Mouse (Mus musculus) activated CD4-positive, CD25-positive, alpha-beta regulatory T cell, adult 4 months (primary cell): Measurements from ENCODE around the gene Eya2. TPM values are rescaled to one million over a fixed set of nuclear protein-coding genes. Genes with fewer than 3 reads are reported as not detected.
"Not testable (repeated sequence)": the region's sequence is repeated elsewhere in the genome, so short reads cannot be mapped to it uniquely, and the experiment has no call there.

Source experiments
- ATAC-seq: one replicate; pipeline ENCODE4 v1.8.0; 2017
- polyA plus RNA-seq, 2 experiments: library from polyadenylated mRNA; unstranded; fragments of 100-300 nt; shearing (Covaris generic); gene quantifications; one replicate each; pipeline ENCODE4 v1.2.1; 2017

The Eya2 gene
- polyA plus RNA-seq, 2 experiments from 2014 or later = 4.7 to 8.1 TPM

DNA sequence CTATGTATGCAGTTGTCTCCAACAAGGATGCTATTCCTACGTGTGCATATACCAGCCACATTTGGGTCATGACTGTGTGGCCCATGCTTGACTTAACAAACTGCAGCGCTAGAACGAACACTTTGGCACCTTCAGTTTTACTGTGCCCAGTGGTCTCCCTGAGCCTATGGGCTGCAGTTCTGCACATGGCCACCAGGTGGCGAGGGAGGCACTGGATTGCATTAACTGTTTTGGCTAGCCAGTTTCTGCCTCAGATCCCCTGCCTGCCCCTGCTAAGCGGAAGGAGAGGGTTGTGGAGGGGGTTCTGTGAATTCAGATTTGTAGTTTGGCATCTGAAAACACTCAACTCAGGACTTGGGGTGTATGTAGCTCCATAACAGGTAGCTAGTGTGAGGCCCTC, 187.5 kb downstream of the Eya2 start:
- ATAC-seq = no peak

DNA sequence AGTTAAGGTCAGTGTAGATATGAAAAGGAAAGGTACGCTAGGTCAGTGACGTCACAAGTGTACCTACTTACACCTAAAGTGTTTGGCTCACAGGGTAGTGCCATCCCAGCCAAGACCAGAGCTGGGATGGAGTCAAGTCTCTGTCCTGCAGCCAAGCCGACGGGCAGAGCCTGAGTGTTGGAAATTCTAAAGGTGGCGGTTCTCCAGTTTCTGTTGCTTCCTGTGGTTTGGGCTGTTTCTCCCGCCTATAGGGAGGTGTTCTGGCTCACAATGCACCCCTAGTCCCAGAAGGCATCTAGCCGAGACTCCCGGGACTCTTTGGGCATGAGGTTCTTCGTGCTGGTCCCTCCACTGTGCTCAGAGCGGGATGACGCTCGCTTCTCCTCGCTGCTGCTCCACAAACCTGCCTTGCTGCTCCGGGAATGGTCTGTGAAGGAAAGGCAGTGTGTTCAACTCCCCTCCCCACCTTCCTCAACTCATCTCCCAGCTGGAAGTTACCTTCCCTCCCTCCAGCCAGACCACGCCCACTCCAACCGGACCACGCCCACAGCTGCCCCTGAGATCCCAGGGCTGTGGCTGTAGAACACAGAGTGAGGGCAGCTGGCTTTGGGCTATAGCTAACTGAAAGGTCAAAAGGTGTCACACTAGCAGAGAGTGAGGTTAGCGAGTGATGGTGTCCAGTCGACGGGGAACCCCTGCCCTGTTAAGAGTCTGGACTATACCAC, 190.6 kb downstream of the Eya2 start:
- ATAC-seq = no peak

DNA sequence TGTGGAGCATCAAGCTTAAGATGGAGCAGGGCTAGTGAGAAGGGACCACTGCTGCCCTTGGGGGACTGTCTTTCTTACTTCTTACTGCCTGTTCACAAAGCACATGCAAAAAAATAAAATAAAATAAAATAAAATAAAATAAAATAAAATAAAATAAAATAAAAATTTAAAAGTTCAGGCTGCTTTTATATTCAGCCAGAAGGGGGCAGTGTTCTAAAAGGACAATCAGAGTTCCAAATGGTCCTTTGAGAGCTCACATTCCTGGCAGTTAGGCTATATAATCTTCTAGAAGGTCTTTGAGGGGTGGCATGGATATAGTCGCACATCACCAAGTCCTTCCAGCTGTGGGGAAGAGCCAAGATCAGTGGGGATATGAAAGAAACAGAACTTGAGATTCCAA, 191.6 kb downstream of the Eya2 start:
- no peak for ATAC-seq

DNA sequence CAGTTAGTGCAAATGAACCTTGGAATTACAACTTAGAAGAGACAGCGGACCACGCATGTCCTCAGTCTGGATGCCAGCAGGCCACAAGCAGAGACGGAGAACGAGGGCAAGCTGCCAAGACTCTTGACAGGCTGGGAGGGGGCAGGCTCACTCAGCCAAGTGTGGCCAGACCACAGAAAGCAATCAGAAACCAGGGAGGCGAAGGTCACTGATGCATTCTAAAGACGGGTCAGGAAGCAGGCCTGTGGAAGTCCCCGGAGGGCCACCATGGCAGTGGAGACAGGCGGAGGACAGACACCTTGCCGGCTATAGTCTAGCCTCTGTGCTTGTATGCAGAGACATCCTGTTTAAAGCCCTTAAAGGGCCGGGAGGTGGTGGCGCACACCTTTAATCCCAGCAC, 193.2 kb downstream of the Eya2 start:
- no peak for ATAC-seq

DNA sequence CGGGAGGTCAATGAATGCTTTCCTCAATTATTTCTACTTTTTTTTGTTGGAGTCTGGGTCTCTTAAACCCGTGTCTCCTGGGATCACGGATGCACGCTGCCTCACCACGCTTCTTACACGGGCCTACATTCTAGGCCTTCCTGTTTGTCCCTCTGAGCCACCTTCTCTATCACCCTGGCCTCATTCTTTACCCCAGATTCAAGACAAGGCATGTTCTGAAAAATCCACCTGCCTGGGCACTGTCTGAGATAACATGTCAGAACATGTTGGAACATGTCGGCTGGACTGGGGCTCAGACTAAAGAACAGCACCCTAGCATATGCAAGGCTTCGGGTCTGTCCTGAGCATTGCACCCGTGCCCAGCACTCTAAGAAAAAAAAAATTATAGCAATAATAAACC, 194.0 kb downstream of the Eya2 start:
- no peak for ATAC-seq

DNA sequence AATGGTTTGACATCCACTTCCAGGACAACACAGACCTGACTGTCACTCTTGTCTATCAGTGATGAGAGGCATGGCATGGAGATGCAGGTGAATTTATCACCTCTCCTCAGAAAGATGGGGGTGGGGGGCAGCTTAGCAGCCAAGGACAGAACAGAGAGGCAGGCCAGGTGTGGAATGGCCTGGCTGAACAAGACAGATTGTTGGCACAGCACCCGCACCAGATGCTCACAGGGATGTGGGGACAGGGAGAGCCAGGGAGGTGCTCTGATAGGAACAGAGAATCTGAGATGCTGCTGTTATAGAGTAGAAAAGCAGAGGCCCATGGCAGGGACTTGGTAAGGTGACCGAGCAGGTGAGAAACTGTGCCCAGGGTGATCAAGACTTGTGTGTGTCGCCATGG, 194.8 kb downstream of the Eya2 start:
- no peak for ATAC-seq

DNA sequence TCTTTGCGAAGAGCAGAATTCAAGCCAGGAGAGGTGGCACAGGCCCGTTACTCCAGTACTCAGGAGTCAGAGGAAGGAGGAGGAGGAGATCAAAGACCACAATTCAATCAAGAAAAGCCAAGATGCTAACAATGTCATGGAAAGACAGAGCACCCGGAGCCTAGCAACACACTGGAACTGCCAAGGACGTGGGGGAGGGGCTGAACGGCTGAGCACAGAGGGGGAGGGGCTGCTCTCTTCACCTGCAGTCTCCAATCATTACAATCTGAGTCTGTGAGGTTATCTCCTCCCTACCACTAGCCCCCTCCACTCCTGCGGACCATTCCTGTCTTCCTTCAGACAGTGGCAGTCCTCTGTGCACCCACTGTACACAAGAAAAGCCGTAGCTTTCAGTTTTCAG, 196.2 kb downstream of the Eya2 start:
- no peak for ATAC-seq

DNA sequence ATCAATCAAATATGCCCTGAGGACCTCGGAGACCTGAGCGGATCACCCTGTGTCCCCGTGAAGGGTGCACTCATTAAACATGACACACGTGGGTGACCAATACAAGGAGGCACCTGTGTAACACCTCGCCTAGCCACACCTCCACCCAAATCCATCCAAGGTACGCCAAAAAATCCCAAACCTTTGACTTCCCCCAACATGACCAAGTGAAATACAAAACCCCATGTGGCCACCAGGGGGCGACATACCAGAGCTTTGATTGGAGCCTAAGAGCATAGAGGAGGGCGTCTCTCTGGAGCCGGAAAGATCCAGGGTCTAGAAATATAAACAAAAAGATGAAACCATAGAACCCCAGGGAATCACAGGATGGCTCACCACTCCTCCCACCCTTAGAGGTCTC, 196.8 kb downstream of the Eya2 start:
- ATAC-seq = no peak

DNA sequence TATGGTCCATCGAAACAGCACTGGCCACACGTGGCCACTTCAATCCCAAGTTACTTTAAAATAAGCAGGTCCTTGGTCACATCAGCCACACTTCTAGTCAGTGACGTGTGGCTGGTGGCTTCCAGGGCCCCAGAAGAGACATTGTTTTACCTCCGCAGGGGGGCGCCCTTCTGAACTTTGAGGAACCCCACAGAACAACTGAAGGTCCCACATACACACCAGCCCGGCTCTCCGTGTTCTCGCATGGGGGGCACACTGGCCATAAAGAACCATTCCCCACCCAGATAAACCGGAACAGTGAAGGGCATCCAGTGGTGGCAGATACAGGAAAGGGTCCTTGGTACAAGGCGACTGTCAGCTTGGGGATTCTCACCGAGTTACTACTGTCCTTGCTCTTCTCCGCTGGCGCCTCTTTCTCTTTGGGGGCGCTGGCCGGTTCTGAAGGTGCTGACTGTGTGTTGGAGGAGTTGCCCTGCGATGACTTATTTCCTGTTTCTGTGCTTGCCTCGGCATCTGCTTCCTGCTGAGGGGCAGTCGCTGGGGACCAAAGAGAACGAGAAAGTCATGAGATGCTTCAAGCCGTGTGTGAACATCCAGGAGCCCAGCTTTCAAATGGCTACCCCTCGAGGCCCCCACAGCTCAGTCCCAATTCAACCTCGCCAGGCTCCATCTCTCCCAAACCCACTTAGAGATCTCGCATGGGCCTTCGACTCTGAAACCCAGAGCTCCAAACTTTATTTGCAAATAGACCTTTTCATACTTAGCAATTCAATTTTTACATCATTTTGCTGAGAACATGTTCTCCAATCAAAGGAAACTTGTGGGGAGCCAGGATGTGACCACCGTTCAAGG, 197.8 kb downstream of the Eya2 start:
- peak; percentile 65 for ATAC-seq

DNA sequence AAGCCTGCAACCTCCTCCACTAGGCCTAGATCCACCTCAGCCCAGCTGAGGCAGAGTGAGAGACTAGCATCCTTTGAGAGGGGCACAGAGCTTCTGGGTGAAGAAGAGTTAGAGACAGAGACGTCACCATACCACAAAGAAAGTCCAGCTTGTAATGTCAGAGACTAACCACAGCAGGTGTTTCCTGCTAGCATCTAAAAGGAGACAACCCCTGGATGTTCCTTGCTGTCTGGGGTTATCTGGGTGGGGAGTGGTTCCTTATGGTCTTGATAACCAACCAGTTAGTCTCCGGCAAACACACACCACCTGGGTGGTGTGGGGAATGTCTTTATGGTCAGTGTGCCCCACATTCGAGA, 198.4 kb downstream of the Eya2 start:
- ATAC-seq = peak; percentile 86

DNA sequence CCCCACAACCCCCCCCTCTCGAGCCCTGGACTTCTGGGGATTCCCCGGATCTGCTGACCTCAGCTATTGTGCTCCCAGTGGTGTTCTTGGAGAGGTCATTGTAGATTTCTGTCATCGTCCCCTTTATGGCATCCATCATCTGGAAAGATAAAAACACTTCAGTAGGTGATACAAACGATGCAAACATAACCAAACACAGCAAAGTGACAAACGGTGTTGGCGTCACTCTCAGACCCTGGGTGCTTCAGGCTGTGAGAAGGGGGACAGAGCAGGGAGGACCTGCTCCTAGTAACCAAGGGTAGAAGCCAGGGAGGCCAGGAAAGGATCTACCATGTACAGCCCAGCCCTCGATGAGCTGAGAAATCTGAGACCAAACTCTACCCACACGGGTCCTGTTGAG, 203.0 kb downstream of the Eya2 start:
- no peak for ATAC-seq

DNA sequence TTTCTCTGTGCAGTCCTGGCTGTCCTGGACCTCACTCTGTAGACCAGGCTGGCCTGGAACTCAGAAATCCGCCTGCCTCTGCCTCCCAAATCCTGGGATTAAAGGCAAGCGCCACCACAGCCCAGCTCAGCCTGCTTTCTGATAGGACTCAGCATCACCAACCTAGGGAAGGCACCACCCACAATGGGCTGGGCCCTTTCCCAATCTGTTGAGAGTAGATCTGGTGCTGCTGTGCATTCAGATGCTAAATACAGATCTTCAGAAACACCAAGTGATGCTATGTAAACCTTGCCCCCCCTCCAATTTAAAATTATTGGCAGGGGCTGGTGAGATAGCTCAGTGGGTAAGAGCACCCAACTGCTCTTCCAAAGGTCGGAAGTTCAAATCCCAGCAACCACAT, 205.3 kb downstream of the Eya2 start:
- ATAC-seq = not testable (repeated sequence)

DNA sequence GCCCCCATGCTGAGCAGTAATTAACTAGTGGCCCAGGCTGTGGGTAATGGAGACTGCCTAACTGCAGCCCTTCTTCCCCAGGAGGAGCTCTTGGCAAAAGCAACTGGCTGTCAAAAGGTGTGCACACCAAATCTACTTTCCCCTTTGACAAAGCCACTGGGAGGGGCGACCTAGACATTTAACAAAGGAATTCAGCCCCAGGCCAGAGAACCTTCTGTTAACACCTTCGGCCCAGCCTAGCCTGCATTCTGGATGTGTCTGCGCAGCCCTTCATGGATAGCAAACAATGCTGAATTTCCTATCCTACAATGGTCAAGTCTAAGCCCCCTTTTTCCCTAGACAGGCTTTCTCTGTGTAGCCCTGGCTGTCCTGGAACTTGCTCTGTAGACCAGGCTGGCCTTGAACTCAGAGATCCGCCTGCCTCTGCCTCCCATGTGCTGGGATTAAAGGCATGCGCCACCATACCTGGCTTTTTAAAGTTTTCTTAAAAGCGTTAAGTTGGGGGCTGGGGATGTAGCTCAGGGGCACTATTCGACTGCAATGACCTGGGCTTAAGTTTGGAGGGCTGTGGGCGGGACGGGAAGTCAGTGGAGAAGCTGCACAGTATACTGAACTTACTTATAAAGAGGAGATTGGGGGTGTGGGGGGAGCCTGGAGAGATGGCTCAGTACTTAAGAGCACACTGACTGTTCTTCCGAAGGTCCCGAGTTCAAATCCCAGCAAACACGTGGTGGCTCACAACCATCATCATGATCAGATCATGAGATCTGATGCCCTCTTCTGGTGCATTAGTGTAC, 213.5 kb downstream of the Eya2 start:
- ATAC-seq = no peak

DNA sequence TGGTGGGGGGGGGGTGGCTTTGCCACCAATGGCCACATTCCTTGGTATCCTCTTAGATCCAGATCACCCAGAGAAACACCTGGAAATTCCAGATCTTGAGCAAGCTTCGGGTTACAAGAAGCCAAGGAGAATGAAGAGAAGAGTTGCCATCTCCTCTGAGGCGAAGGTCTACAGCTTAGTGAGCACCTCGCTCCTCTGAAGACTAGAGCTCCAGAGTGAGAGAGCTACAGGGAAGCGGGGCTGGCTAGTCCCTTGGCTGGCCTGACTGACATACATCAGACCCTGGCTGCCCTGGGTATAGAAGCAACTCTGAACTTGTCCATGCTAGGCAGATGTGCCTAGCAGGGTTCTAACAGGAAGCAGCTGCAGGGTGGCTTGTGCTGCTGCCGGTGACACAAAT, 214.3 kb downstream of the Eya2 start:
- ATAC-seq = no peak

DNA sequence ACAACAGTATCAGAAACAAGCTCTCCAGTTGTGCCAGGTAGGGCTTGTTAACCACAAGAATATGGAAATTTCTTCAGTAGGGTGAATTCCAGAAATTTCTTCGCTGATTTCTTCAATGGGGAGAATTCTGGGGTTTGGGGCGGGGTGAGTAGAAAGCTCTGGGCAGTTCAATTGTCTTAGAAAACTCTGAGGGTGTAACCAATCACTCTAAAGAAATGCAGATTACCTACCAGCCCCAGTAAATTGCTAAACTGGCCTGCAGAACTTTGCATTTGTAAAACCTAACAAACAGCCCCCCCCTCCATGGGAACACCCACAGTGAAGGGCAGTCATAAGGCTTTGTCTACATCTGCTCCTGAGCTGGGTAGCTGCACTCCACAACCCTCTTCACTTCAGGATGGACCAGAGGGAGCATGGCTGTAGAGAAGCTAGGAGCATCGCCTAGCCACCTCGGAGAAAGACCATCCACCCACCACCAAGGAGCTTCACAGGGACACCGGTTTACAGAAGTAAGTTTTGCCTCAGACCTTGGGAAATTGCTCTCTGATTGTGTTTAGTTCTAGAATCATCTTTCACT, 215.2 kb downstream of the Eya2 start:
- ATAC-seq = no peak

DNA sequence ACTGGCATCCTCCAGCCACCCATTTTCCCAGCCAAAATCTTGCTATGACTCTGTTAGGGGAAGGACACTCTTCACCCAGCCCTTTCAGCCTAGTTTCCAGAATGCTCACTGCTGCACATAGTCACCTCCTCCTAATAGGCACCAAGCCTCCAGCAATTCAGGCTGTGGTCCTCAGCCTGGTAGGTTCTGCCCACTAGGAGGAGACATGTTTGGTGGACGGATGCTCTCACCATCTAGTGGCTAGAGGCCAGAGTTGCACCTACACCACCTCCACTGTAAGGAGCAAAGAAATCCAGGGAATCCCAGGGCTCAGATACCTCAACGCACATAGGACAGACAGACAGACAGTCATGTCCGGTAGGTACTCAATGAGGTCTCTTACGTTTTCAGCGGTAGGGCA, 216.7 kb downstream of the Eya2 start:
- no peak for ATAC-seq

DNA sequence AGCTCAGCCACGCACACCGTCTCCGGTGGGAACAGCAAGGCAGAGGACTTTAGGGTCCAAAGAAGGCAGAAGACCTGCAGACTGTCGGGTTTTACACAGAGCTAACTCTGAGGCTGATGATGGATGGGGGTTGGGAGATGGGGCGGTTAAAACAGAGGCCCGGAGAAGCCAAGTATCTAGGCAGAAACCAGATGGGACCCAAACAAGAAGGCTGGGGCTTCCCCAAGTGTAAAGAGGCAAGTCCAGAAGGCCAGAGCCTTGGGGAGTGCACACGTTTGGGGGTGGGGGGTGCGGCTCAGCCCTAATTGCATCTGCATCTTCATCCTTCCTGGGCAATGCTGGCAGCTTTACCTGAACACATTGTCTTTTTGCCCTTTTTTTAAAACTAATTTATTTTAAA, 218.1 kb downstream of the Eya2 start:
- ATAC-seq = no peak

DNA sequence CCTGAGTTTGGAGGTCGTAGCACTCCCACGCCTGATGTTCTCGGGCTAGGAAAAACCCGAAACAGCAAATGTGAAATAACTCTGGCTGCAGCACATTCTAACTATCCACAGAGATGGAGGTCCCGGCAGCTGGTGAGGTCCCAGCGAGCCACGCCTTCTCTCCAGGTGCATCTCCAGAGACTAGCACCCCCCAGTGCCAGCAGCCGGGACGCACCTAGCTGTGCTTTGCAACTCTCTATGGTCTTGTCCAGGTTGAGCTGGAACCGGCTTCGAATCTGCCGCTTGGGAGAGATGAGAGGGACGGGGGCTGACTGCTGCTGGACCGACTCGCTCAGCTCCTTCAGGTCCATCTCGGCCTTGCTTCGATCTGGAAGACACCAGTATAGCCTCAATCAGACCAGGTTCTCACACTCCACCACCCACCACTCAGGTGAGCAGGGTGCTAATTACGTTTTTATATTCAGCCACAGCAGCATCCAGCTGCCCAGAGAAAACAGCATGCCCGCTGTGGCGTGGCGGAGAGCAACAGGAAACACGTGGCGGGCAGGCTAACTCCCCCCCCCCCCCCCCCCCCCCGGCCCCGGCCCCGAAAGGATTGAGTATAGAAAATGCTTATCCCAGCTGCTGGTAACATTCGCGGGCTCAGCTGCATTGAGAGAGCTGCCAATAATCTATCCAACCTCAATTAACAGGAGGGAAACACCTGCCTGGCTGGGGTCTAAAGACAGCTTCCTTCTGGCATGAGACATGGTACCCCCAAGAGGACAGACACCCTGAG, 220.5 kb downstream of the Eya2 start:
- no peak for ATAC-seq

DNA sequence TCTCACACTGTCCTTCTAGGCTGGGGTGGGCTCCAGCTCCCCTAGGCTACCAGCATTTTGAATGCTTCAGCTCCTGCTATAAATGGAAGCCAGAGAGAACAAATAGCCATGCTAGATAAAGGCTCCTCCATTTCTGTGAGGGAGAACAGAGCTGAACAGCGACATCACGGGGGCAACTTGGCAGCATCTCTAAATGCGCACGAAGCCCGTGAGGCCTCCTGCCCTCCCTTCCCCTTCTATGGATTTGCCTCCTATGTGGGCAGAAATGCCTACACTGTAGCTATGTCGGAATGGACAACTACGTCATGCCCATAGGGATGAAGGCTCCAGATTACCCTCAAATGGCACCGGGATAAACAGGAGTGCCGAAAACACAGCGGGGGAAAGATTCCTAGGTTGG, 222.6 kb downstream of the Eya2 start:
- no peak for ATAC-seq

DNA sequence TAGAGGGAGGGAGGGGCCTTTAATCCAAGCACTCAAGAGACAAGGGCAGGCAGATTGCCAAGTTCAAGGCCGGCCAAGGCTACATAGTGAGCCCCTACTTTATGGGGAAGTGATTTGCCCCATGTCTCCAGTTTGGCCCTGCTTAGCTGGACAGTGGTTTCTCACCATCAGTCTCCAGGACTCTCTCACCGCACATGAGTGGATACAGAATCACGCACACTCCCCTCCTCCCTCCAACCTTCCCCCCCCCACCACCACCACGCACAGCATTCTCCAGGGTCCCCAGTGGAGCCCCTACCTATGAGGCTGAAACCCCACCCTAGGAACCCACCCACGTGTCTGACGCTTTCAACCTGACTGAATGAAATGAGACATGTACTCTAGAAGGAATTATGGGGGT, 223.7 kb downstream of the Eya2 start:
- ATAC-seq = no peak

DNA sequence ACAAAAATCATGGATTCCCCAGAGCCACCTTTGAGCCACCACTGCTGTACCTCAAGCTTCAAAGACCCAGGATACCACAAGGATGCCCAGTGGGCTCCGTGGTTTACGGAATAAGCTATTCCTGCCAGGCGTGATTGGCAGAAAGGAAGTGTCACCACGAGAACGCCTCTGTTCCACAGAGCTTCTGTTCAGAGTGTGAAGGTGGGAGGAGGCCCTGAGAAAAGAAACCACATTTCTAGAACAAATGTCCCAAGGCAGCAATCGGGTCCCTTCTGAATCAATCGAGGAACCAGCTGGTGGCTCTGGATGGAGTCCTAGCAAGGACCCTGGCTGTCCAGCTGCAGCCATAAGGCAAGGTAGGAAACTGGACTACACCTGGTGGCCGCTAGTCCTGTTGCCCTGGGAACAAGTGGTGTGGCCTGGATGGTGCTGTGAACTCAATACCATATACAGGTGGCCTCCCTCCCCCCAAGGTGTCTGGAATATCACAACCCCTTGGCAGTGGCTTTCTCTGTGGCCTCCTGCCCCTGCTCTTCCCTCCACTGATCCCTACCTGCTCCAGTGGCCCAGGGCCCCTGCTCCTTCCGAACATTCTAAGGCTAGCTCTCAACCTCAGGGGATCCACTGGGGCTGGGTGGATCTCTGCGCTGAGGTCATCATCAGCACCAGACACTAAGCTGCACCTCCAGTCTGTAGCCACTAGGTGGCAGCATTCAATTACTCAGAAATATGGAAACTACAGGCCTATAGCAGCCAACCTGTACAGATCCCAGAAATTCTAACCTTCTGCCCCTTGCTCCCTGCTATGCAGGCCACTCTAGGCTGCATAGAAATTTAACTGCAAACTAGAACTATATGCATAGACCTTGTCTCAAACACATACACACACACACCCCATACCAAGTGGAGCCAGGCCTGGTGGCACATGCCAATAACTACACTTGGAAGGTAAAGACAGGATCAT, 224.4 kb downstream of the Eya2 start:
- ATAC-seq = peak; percentile 66
